Mouse (Mus musculus) spleen, postnatal 36 days (tissue): ENCODE results near the gene Cyld.
"Not testable (repeated sequence)": the region's sequence is repeated elsewhere in the genome, so short reads cannot be mapped to it uniquely, and the experiment has no call there.

Experiments used
- DNase-seq, 2 experiments: peaks; one replicate each; pipeline ENCODE4 v3.0.0; 2022; ENCODE audit warnings: low spot score in 2 of 2, mixed read lengths in 1 of 2

Cyld gene

GRCm38 (mm10) chr8:88696721-88697641, at the start of gene Cyld:
Gene Cyld, plus strand, starts transcription at chr8:88697028.
- peak; percentile 99 for DNase-seq

GRCm38 (mm10) chr8:88648322-88648721, 48.5 kb upstream of the Cyld start:
- DNase-seq, result no peak

- no peak for DNase-seq
Measured at GRCm38 (mm10) chr8:88650016-88650708, 46.7 kb upstream of the Cyld start.

- DNase-seq, result not testable (repeated sequence)
Measured at GRCm38 (mm10) chr8:88651122-88651521, 45.7 kb upstream of the Cyld start.

GRCm38 (mm10) chr8:88655334-88655733, 41.5 kb upstream of the Cyld start:
- DNase-seq, result no peak

GRCm38 (mm10) chr8:88659873-88660272, 37.0 kb upstream of the Cyld start:
- no peak for DNase-seq

DNA sequence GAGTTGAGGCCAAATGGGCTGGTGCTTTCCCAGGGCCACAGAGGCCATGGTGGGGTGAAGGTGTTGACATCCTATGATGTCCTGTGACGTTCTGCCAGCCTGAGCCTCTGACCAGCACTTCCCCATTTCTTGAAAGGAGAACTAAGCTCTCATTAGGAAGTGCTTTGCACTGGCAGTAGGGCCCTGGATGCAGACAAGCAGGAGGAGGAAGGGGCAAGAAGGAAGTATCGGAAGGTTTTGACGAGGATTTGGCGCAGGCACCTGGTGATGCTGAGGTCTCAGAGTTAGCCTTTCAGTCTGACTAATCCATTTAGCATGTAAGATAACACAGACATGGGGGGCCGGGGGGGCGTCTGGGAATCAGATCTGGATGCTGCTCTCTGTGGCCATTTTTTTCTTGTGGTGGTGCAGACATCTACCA, 34.4 kb upstream of the Cyld start:
- DNase-seq, result peak; percentile 74 to 79

- DNase-seq, result no peak
Measured at GRCm38 (mm10) chr8:88664121-88664520, 32.7 kb upstream of the Cyld start.

DNA sequence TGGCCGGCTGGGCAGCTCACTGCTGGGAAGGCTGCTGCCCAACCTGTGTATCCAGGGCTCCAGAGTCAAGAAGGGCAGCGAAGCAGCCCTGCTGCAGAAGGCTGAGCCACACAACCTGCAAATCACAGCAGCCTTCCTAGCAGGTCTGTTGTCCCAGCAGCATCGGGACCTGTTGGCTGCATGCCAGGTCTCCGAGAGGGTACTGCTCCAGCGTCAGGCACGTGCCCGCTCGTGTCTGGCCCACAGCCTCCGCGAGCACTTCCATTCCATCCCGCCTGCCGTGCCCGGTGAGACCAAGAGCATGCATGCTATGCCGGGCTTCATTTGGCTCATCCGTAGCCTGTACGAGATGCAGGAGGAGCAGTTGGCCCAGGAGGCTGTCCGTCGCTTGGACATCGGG, 31.9 kb upstream of the Cyld start:
- no peak for DNase-seq

- DNase-seq, result peak; percentile 73 to 82
Measured at GRCm38 (mm10) chr8:88666435-88666834, 30.4 kb upstream of the Cyld start.

DNA sequence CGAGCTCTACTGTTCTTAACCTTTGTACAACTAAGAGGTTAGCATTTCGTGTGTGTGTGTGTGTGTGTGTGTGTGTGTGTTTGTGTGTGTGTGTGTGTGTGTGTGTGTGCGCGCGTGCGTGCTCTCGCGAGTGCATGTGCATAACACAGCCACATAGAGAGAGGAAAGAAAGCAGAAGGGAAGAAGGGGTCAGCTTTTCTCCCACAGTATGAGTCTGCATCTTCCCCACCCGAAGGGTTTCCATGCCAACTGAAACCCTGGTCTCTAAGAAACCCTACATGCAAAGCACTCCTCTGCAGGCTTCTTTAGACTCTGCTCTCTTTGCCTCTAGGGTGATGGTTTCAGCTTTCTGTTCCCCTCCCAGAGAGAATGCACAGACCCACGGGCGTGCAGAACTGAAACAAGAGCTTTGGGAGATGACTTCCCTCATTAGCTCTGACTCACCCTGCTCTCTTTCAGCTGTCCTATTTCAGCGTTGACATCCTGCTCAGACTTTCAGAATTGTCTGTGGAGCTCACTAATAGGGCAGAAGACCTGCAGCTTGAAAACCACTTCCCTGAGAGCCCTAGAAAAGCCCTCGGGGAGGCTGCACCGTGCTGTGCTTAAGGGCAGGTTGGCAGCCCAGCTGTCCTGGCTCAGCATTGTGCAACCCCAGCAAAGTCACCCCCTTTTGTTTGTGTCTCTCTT, 28.3 kb upstream of the Cyld start:
- DNase-seq, result peak; percentile 91

DNA sequence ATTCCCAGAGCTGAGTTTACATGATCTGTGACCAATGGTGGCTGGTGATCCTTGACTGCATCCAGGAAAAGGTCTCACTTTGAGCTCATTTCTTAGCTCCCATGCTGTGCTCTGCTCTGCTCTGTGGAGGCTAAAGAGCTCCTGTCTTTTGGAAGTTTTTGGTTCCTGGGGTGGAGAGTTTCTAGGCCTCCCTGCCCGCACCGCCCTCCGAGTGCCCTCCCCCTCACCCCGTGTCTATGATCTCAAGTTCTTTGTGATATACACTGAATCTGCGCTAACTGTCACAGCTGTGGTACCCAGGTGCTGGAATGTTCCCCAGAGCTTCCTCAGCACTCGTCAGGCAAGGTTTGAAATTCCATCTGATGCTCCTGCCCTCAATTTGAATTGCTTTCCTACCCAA, 26.0 kb upstream of the Cyld start:
- no peak for DNase-seq

DNA sequence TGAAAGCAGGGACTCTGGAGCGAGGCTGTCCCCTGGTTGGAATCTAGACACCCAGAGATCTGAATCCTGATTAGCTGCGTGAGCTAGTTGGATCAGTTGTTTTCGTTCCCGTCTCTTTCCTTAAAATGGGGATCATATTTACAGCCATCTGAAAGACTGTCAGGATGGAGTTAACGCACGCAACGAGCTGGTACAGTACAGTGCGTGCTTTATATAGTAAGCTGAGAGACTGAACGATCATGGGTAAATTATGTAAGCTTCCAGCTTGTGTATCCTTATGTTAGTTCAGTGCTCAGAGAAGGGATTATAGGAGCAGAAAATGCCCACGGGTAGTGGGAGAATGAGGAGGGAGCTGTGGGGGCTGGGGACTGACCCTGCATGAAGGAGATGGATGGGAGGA, 25.3 kb upstream of the Cyld start:
- no peak for DNase-seq

GRCm38 (mm10) chr8:88673859-88674258, 23.0 kb upstream of the Cyld start:
- DNase-seq, result no peak

GRCm38 (mm10) chr8:88675372-88676165, 21.3 kb upstream of the Cyld start:
- no peak for DNase-seq

- DNase-seq, result no peak
Measured at GRCm38 (mm10) chr8:88677071-88677470, 19.8 kb upstream of the Cyld start.

- no peak for DNase-seq
Measured at GRCm38 (mm10) chr8:88680566-88680965, 16.3 kb upstream of the Cyld start.

- no peak for DNase-seq
Measured at GRCm38 (mm10) chr8:88681046-88681445, 15.8 kb upstream of the Cyld start.

DNA sequence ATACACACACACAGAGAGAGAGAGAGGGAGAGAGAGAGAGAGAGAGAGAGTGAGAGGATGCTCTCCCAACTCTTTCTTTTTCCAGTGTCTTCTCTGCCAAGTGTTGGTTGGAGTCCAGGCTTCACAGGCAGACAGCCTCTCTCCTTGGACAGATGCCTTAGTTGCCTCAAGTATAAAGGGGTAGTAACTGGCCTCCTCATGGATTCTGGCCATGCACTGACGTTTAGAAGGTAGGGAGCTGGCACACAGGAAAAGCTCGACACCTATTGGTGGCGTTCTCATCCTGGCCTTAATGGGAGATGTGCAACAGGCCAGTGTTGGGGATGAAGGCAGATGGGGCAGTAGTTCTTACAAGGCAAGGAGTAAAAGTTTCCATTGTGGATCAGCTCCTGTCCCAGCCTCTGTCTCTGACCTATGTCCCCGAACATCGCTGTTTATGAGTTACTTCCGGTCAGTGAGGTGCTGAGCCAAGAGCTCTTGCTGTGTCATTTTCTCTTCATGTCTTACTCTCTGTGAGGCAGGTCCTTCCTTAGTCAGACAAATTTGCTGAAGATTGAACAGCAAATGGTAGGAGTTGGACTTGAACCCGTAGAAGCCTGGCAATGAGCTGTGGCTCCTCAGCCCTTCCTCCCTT, 13.1 kb upstream of the Cyld start:
- no peak for DNase-seq

- DNase-seq, result no peak
Measured at GRCm38 (mm10) chr8:88686226-88686905, 10.5 kb upstream of the Cyld start.

GRCm38 (mm10) chr8:88686906-88687235, 10.0 kb upstream of the Cyld start:
- DNase-seq, result no peak
